Mouse (Mus musculus) bone marrow macrophage, adult 2 months (primary cell): ENCODE measurements at regions not wholly inside any gene's neighbourhood (a gene's known extent, or its start where the extent isn't known, plus 50 kb on each side); places are given as distances from the start of the nearest gene placed in this dataset.

Experiments used
- H3K27ac ChIP-seq: 2 replicates; pipeline ENCODE4 v1.5.1; 2012; ENCODE audit warnings: low read depth, low read length; ENCODE audit not compliant: insufficient read depth
- H3K4me1 ChIP-seq: 2 replicates; pipeline ENCODE4 v1.6.1; 2012; ENCODE audit warnings: low read length; ENCODE audit not compliant: control insufficient read depth, insufficient read depth
- H3K4me3 ChIP-seq: 2 replicates; pipeline ENCODE4 v1.5.1; 2012; ENCODE audit warnings: mild to moderate bottlenecking, low read length, moderate library complexity; ENCODE audit not compliant: insufficient read depth
- CTCF ChIP-seq: IDR thresholded peaks from 2 replicates; pipeline ENCODE4 v1.5.1; 2012; ENCODE audit warnings: low read depth, mild to moderate bottlenecking, low read length, moderate library complexity
- POLR2A ChIP-seq: IDR thresholded peaks from 2 replicates; pipeline ENCODE4 v1.6.1; 2012; ENCODE audit warnings: mild to moderate bottlenecking, low read depth, low read length, borderline replicate concordance

- Histone ChIP-seq H3K4me3 (no peak overlapping the region), H3K4me1 (peaks cover 41% of the 10 kb centered on the region), H3K27ac (no peak overlapping the region)
- TF ChIP-seq CTCF (no peak), POLR2A (no peak)
Measured at GRCm38 (mm10) chr2:166237554-166238269, 82.2 kb upstream of the Sulf2 start.

DNA sequence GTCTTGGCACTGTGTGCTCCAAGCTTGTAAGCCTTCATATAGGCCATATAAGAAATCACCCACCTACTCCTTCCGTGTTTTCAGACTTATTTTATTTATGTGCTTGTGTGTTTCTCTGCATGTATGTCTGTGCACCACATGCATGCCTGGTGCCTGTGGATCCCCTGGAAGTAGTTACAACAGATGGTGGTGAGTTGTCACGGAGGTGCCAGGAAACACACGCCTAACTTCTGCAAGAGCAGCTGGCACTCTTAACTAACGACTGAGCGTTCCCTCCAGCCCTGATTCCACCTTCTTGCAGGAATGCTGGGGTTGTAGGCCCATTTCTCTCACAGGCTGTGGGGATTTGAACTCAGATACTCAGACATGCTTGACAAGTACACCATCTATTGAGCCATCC is 80.6 kb upstream of the Sulf2 start:
- TF ChIP-seq CTCF, result no peak
- no peak for TF ChIP-seq POLR2A

GRCm38 (mm10) chr2:166234579-166235212 is 79.2 kb upstream of the Sulf2 start:
- peak overlapping the region; percentile 77 for H3K27ac ChIP-seq
- H3K4me1 ChIP-seq, result peaks cover 46% of the 10 kb centered on the region
- TF ChIP-seq POLR2A (no peak), CTCF (no peak)
- H3K4me3 ChIP-seq, result no peak overlapping the region

More for the DNA sequence above, 80.6 kb upstream of the Sulf2 start:
- Histone ChIP-seq H3K4me3 (no peak overlapping the region), H3K27ac (no peak overlapping the region), H3K4me1 (peaks cover 50% of the 10 kb centered on the region)

GRCm38 (mm10) chr2:166233246-166233645 is 77.8 kb upstream of the Sulf2 start:
- Histone ChIP-seq H3K27ac (no peak overlapping the region), H3K4me1 (peaks cover 43% of the 10 kb centered on the region), H3K4me3 (no peak overlapping the region)
- no peak for TF ChIP-seq CTCF
- TF ChIP-seq POLR2A, result no peak

DNA sequence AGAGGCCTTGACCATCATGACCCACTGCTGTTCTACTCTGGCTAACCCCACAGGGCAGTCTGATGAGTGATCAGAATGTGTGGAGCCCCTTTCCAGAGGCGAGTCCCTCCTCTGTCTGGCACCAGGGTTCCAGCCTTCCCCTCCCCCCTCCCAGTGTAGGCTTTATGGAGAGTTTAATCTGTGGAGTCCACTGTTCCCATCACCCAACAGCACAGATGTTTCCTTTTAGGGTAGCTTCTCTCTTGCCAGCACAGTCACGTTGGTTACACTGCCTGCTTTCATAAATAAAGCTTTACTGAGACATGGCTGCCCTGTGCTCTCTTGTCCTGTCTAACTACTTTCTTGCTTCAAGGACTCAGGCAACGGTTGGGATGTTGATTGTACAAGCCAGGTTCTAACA is 76.9 kb upstream of the Sulf2 start:
- TF ChIP-seq POLR2A (no peak), CTCF (no peak)
- H3K27ac ChIP-seq, result no peak overlapping the region
- H3K4me1 ChIP-seq, result peaks cover 50% of the 10 kb centered on the region
- H3K4me3 ChIP-seq, result no peak overlapping the region

DNA sequence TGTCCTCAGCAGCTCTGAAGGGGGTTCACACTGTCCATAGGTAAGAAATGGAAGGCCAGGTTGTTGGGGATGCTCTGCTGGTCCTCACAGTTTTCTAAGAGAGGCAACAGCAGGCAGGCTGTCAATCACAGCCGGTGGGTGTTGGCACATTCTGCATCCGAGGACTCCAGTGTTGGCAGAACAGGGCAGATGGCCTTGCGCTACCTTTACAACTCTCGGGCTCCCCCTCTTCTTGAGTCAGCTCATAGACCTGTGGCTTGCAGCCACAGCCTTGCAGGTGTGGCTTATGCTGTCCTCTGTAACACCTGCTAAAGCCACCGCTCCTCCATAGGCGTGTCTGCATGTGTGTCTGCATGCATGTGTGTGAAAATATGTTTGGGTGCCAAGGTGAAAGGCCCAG is 75.2 kb upstream of the Sulf2 start:
- TF ChIP-seq POLR2A, result no peak
- TF ChIP-seq CTCF, result no peak
- Histone ChIP-seq H3K27ac (no peak overlapping the region), H3K4me1 (peaks cover 55% of the 10 kb centered on the region), H3K4me3 (no peak overlapping the region)

GRCm38 (mm10) chr2:166228356-166228755 is 72.9 kb upstream of the Sulf2 start:
- peaks cover 40% of the 10 kb centered on the region for H3K4me1 ChIP-seq
- TF ChIP-seq CTCF, result no peak
- no peak for TF ChIP-seq POLR2A
- no peak overlapping the region for H3K4me3 ChIP-seq
- H3K27ac ChIP-seq, result 0 out of 2 replicates have a peak overlapping the region, but pooled peaks have one; percentile 4

GRCm38 (mm10) chr2:166227496-166227895 is 72.0 kb upstream of the Sulf2 start:
- Histone ChIP-seq H3K4me3 (no peak overlapping the region), H3K27ac (no peak overlapping the region), H3K4me1 (peaks cover 33% of the 10 kb centered on the region)
- TF ChIP-seq POLR2A, result no peak
- no peak for TF ChIP-seq CTCF

DNA sequence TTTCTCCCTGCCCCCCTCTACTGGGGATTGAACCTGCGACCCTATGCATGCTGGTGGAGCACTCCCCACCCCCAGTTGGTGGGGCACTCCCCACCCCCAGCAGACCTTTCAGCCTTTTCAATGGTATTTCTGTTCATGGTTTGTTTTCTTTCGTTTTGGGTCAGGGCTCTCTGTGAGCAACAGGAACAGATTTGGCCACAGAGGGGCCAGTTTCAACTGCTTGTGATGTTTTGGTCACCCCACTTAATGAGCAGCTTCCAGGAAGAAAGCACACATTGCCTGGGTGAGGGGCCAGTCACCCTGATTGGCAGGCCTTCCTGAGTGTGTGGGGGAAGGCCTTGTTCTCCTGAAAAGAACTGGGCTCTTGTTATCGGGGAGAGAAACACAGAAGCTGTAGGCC is 71.5 kb upstream of the Sulf2 start:
- Histone ChIP-seq H3K27ac (no peak overlapping the region), H3K4me1 (peaks cover 27% of the 10 kb centered on the region), H3K4me3 (no peak overlapping the region)
- TF ChIP-seq CTCF, result no peak
- no peak for TF ChIP-seq POLR2A

DNA sequence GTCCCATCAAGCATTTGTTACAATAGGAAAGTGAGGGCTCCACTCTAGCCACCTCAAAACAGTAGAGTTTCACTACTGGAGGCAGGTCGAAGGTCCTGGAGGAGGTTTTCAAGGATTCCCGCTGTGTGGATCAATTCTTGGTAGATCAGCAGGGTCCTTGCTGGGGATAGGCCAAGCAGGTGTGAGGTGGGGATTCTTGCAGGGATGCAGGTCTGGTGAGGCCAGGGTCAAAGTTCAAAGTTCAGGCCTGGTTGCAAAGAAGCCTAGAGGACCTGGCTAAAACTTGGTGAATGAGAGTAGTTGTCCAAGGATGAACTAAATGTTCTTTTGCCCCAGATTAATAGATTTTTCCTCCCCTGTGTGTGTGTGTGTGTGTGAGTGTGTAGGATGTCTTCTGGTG is 70.9 kb upstream of the Sulf2 start:
- Histone ChIP-seq H3K4me3 (no peak overlapping the region), H3K4me1 (peaks cover 27% of the 10 kb centered on the region), H3K27ac (no peak overlapping the region; the same call in 1 of the 2 replicates)
- no peak for TF ChIP-seq CTCF

GRCm38 (mm10) chr2:166225354-166225753 is 69.9 kb upstream of the Sulf2 start:
- TF ChIP-seq POLR2A, result no peak
- TF ChIP-seq CTCF, result no peak
- no peak overlapping the region for H3K27ac ChIP-seq
- H3K4me1 ChIP-seq, result peaks cover 27% of the 10 kb centered on the region
- H3K4me3 ChIP-seq, result no peak overlapping the region
